Mouse (Mus musculus) bone marrow macrophage, adult 2 months (primary cell): ENCODE results near the gene Cldn2.

ENCODE experiments used
- CTCF ChIP-seq: IDR thresholded peaks from 2 replicates; pipeline ENCODE4 v1.5.1; 2012; ENCODE audit warnings: low read depth, mild to moderate bottlenecking, low read length, moderate library complexity
- POLR2A ChIP-seq: IDR thresholded peaks from 2 replicates; pipeline ENCODE4 v1.6.1; 2012; ENCODE audit warnings: mild to moderate bottlenecking, low read depth, low read length, borderline replicate concordance

DNA sequence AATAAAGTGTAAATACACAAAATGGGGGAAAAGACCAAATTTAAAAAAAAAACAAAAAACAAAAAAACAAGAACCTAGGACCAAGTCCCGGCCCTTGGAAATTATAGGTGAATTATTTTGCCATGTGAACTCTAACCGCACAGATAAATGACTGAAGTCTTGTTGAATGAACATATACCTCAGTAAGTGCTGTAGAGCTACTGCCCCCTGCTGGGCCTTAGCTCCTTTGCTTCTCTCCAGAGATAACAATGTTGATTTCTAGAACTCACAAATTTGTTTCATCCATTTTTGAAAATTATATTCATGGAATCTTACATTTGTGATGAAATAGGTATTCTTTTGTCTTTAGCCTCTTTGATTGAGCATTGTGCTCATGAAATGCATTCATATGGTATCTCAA is 38.1 kb upstream of the Cldn2 start:
- TF ChIP-seq POLR2A (no peak), CTCF (no peak)
